Mouse (Mus musculus) limb, embryonic 10.5 days (tissue): Measurements from ENCODE around the gene Opcml. TPM values are rescaled to one million over a fixed set of nuclear protein-coding genes. Genes with fewer than 3 reads are reported as not detected.

Source experiments
- DNase-seq: peaks from one replicate; pipeline ENCODE4 v3.0.0-alpha.2; 2017; ENCODE audit warnings: low spot score
- H3K27ac ChIP-seq: fragments of 300-500 bp; sonication (generic); 2 replicates; pipeline ENCODE4 v1.5.1; 2016; ENCODE audit warnings: mild to moderate bottlenecking
- H3K27me3 ChIP-seq: fragments of 300-500 bp; sonication (generic); 2 replicates; pipeline ENCODE4 v1.6.1; 2016; ENCODE audit warnings: low read depth, mild to moderate bottlenecking; ENCODE audit not compliant: poor library complexity, severe bottlenecking
- H3K36me3 ChIP-seq: fragments of 300-500 bp; sonication (generic); 2 replicates; pipeline ENCODE4 v1.6.1; 2016; ENCODE audit warnings: mild to moderate bottlenecking, moderate library complexity
- H3K4me1 ChIP-seq: fragments of 300-500 bp; sonication (generic); 2 replicates; pipeline ENCODE4 v1.6.1; 2016
- H3K4me3 ChIP-seq: fragments of 300-500 bp; sonication (generic); 2 replicates; pipeline ENCODE4 v1.5.1; 2016; ENCODE audit warnings: mild to moderate bottlenecking, moderate library complexity
- H3K9me3 ChIP-seq: fragments of 300-500 bp; sonication (generic); replicated peaks from 2 replicates; pipeline ENCODE4 v1.6.1; 2016; ENCODE audit warnings: mild to moderate bottlenecking
- WGBS: fragments of 180-500 bp; shearing (Covaris S2); methylation state at CpG from one replicate; pipeline ENCODE4 v1.1.7; 2016; 5-methylcytosine and 5-hydroxymethylcytosine counted together
- polyA plus RNA-seq: library from polyadenylated mRNA; unstranded; fragments of >200 nt; fragmentation: Nextera tagmentation; extraction: Ambion mirVana; gene quantifications from 2 replicates; pipeline ENCODE4 v1.2.1, GENCODE M21; 2016

Opcml gene
- polyA plus RNA-seq, 1 experiment from 2014 or later: 0.46 TPM

GRCm38 (mm10) chr9:27923495-27923894, 132.9 kb downstream of the Opcml start:
- Histone ChIP-seq H3K27me3 (no peaks in the 10 kb centered on the region), H3K9me3 (no peaks in the 10 kb centered on the region), H3K27ac (no peak overlapping the region), H3K4me3 (no peak overlapping the region), H3K36me3 (no peaks in the 10 kb centered on the region), H3K4me1 (no peaks in the 10 kb centered on the region)
- 91% methylated on average over 1 of the region's 1 CpGs for WGBS
- no peak for DNase-seq

GRCm38 (mm10) chr9:27923945-27924825, 133.6 kb downstream of the Opcml start:
- no peak for DNase-seq
- 55% methylated on average over 4 of the region's 4 CpGs for WGBS
- H3K36me3 ChIP-seq: no peaks in the 10 kb centered on the region
- no peaks in the 10 kb centered on the region for H3K9me3 ChIP-seq
- no peak overlapping the region for H3K27ac ChIP-seq
- no peak overlapping the region for H3K4me3 ChIP-seq
- H3K4me1 ChIP-seq: no peaks in the 10 kb centered on the region
- H3K27me3 ChIP-seq: no peaks in the 10 kb centered on the region

DNA sequence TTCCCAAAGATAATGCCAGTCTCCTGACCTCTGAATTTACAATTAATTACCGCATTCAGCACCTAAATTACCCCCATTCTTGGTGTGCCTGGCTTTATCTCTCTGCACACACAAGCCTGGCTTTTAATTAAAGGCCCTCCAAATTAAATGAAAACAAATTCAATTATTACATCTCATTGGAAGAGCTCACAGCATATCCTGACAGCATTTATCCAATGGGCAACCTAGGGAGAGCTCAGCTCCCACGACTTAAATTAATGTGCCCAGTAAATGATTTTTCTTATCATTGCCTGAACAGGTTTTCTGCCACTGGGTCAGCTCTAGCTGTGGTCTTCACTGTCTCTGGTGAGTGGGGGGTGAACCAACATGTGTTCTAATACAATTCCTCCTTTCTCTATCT, 135.1 kb downstream of the Opcml start:
- H3K4me1 ChIP-seq: no peaks in the 10 kb centered on the region
- H3K36me3 ChIP-seq: no peaks in the 10 kb centered on the region
- no peak overlapping the region for H3K27ac ChIP-seq
- H3K27me3 ChIP-seq: no peaks in the 10 kb centered on the region
- H3K4me3 ChIP-seq: no peak overlapping the region
- no peaks in the 10 kb centered on the region for H3K9me3 ChIP-seq
- DNase-seq: no peak
- WGBS: 74% methylated on average over 2 of the region's 2 CpGs

GRCm38 (mm10) chr9:27937253-27937652, 146.7 kb downstream of the Opcml start:
- Histone ChIP-seq H3K27me3 (no peaks in the 10 kb centered on the region), H3K9me3 (no peaks in the 10 kb centered on the region), H3K27ac (no peak overlapping the region), H3K4me1 (peaks cover 12% of the 10 kb centered on the region), H3K36me3 (no peaks in the 10 kb centered on the region), H3K4me3 (no peak overlapping the region)
- no peak for DNase-seq

- H3K4me3 ChIP-seq: no peak overlapping the region
- DNase-seq: peak; percentile 30
- H3K9me3 ChIP-seq: no peaks in the 10 kb centered on the region
- no peak overlapping the region for H3K27ac ChIP-seq
- 35% methylated on average over 5 of the region's 5 CpGs for WGBS
- no peaks in the 10 kb centered on the region for H3K27me3 ChIP-seq
- peaks cover 12% of the 10 kb centered on the region for H3K4me1 ChIP-seq
- no peaks in the 10 kb centered on the region for H3K36me3 ChIP-seq
These were observed 147.1 kb downstream of the Opcml start for GRCm38 (mm10) chr9:27937660-27938059.

DNA sequence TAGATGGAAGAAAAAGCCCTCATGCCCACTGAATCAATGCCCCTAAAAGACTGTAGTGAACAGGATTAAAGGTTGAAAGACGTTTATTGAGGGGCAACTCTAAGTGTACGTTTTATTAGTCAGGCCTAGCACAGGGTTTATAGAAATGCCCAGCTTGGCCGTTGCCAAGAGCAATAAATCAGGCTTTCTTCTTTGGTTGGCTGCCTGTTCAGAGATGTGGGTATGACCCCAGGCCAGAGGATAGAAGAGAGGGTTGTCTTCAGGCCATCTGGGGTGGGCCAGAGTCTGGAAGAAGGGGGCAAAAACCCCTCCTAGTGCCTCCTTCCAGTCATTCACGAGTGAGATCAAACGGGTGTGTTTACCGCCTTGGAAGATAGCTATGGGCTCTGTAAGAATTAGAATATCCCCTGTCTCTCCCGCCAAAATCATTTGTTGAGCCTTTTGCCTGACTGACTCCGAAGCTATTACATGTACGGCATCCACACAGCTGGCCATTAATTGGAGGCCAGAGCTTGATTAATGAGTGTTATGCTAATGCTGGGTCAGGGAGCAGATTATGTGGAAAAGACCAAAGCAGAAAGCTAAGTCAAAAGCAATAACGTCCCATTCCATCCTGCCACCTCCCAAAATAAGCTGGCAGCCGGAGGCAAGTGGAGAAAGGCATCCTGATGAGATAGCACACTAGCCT, 154.9 kb downstream of the Opcml start:
- DNase-seq: no peak
- Histone ChIP-seq H3K9me3 (no peaks in the 10 kb centered on the region), H3K27me3 (no peaks in the 10 kb centered on the region), H3K4me1 (0 out of 2 replicates have a peak, but pooled peaks cover 3% of the 10 kb centered on the region), H3K27ac (no peak overlapping the region), H3K36me3 (no peaks in the 10 kb centered on the region), H3K4me3 (no peak overlapping the region)
- 53% methylated on average over 11 of the region's 11 CpGs for WGBS

- Histone ChIP-seq H3K27me3 (no peaks in the 10 kb centered on the region), H3K4me1 (no peaks in the 10 kb centered on the region), H3K9me3 (no peaks in the 10 kb centered on the region), H3K27ac (no peak overlapping the region), H3K4me3 (no peak overlapping the region), H3K36me3 (no peaks in the 10 kb centered on the region)
- WGBS: 83% methylated on average over 5 of the region's 5 CpGs
- no peak for DNase-seq
These were observed 160.5 kb downstream of the Opcml start for GRCm38 (mm10) chr9:27951110-27951509.

DNA sequence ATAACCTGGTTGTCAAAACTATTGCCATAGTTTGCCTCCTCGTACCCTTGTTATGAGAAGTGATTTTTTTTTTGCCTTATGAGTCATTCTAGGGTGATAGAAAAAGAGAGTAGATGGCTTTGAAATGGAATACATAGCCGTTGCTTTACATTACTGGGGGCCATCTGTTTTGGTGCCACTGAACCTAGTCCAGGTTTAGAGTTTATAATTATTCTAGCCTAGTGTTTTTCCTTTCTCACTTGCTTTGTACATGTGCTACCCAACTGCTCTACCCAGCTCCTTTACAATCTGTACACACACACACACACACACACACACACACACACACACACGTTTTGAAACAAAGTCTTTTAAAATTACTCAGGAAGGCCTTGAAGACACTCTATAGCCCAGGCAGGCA, 171.1 kb downstream of the Opcml start:
- 88% methylated on average over 3 of the region's 3 CpGs for WGBS
- H3K36me3 ChIP-seq: no peaks in the 10 kb centered on the region
- no peak overlapping the region for H3K27ac ChIP-seq
- no peak overlapping the region for H3K4me3 ChIP-seq
- no peaks in the 10 kb centered on the region for H3K9me3 ChIP-seq
- H3K27me3 ChIP-seq: no peaks in the 10 kb centered on the region
- no peak for DNase-seq
- H3K4me1 ChIP-seq: no peaks in the 10 kb centered on the region

DNA sequence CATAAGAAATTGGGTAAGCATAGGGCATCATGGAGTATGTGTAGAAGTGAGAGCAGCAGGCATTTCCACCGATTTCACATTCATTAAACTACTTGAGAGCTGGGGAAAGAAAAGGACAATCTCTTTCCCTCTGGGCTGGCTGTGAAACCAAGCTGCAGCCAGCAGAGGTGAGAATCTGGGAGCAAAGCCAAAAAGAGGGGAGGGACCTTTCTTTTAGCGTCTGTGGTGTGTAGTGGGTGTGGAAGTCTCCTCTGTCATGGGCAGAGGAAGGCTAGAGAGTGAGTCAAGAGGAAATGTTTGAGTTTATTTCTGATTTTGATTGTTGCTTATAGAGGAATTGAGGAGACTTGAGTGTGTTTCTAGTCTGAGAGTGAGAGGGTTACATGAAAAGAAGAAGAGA, 172.8 kb downstream of the Opcml start:
- no peak for DNase-seq
- no peak overlapping the region for H3K27ac ChIP-seq
- H3K4me3 ChIP-seq: no peak overlapping the region
- H3K27me3 ChIP-seq: no peaks in the 10 kb centered on the region
- no peaks in the 10 kb centered on the region for H3K36me3 ChIP-seq
- no peaks in the 10 kb centered on the region for H3K9me3 ChIP-seq
- no peaks in the 10 kb centered on the region for H3K4me1 ChIP-seq
- 69% methylated on average over 2 of the region's 2 CpGs for WGBS

GRCm38 (mm10) chr9:27964902-27965550, 174.5 kb downstream of the Opcml start:
- no peak overlapping the region for H3K27ac ChIP-seq
- no peaks in the 10 kb centered on the region for H3K36me3 ChIP-seq
- no peak for DNase-seq
- 83% methylated on average over 10 of the region's 10 CpGs for WGBS
- H3K9me3 ChIP-seq: no peaks in the 10 kb centered on the region
- no peak overlapping the region for H3K4me3 ChIP-seq
- H3K4me1 ChIP-seq: no peaks in the 10 kb centered on the region
- no peaks in the 10 kb centered on the region for H3K27me3 ChIP-seq

DNA sequence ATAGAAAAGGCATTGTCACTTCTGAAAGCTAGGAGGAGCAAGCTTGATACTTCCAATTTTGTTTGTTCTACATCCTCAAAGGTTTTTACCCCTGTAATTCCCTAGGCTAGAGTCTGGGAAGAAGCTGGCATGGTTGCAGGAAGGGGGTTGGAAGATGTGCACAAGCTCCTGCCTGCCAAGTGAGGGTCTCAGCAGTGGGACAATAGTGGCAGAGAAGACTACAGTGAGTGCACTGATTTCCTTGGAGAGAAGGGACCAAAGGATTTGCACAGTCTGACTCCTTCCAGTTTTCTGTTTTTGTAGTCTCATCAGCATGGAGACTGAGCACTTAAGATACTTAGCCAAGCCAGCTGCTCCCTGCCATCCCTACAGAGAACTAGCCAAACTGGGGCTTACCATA, 177.7 kb downstream of the Opcml start:
- H3K9me3 ChIP-seq: no peaks in the 10 kb centered on the region
- H3K27me3 ChIP-seq: no peaks in the 10 kb centered on the region
- H3K4me1 ChIP-seq: no peaks in the 10 kb centered on the region
- no peak for DNase-seq
- no peaks in the 10 kb centered on the region for H3K36me3 ChIP-seq
- no peak overlapping the region for H3K27ac ChIP-seq
- H3K4me3 ChIP-seq: no peak overlapping the region

GRCm38 (mm10) chr9:27972293-27972692, 181.7 kb downstream of the Opcml start:
- no peak overlapping the region for H3K4me3 ChIP-seq
- no peaks in the 10 kb centered on the region for H3K9me3 ChIP-seq
- DNase-seq: no peak
- H3K36me3 ChIP-seq: no peaks in the 10 kb centered on the region
- H3K27me3 ChIP-seq: no peaks in the 10 kb centered on the region
- H3K27ac ChIP-seq: no peak overlapping the region
- H3K4me1 ChIP-seq: no peaks in the 10 kb centered on the region
- 78% methylated on average over 5 of the region's 5 CpGs for WGBS

DNA sequence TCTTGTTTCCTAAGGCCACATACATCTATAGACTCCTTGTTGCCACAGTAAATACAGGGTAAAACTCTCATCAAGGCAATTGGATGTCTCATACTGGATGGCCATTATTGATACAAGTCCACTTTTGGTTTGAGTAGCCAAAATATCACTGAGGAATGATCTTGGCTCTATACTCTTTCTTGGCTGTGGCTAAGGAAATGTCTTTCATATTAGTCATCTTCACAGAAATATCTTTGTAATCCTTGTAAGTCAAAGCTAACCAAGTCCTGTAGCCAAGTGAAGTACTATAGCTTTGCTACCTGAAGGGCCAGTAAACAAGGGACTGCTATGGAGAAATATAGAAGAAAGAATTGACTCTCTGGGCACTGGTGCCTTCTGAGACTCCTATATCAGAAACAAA, 192.0 kb downstream of the Opcml start:
- DNase-seq: no peak
- H3K36me3 ChIP-seq: no peaks in the 10 kb centered on the region
- no peaks in the 10 kb centered on the region for H3K4me1 ChIP-seq
- no peak overlapping the region for H3K4me3 ChIP-seq
- no peaks in the 10 kb centered on the region for H3K27me3 ChIP-seq
- 0 out of 2 replicates have a peak, but pooled peaks cover 2% of the 10 kb centered on the region for H3K9me3 ChIP-seq
- no peak overlapping the region for H3K27ac ChIP-seq
